Mouse (Mus musculus) intestine, embryonic 14.5 days (tissue): ENCODE measurements at regions not wholly inside any gene's neighbourhood (a gene's known extent, or its start where the extent isn't known, plus 50 kb on each side); places are given as distances from the start of the nearest gene placed in this dataset.

ENCODE experiments used
- ATAC-seq: fragments of 200-750 bp; cut with Nextera tagmentation; replicated peaks from 2 replicates; pipeline ENCODE4 v1.8.0; 2017; ENCODE audit warnings: low read depth, moderate number of reproducible peaks, moderate TSS enrichment, moderate library complexity; ENCODE audit not compliant: low FRiP score, low TSS enrichment
- DNase-seq: peaks from one replicate; pipeline ENCODE4 v3.0.0-alpha.2; 2018; ENCODE audit warnings: low spot score
- H3K27ac ChIP-seq: fragments of 300-500 bp; sonication (generic); 2 replicates; pipeline ENCODE4 v1.5.1; 2014; ENCODE audit warnings: low read depth, mild to moderate bottlenecking, control low read depth
- H3K27me3 ChIP-seq: fragments of 300-500 bp; sonication (generic); replicated peaks from 2 replicates; pipeline ENCODE4 v1.6.1; 2014; ENCODE audit warnings: low read length, control low read depth; ENCODE audit not compliant: control insufficient read depth, insufficient read depth
- H3K36me3 ChIP-seq: fragments of 300-500 bp; sonication (generic); 2 replicates; pipeline ENCODE4 v1.6.1; 2014; ENCODE audit warnings: low read length, control low read depth; ENCODE audit not compliant: control insufficient read depth, insufficient read depth
- H3K4me1 ChIP-seq: fragments of 300-500 bp; sonication (generic); replicated peaks from 2 replicates; pipeline ENCODE4 v1.6.1; 2014; ENCODE audit warnings: low read length, control low read depth, mixed read lengths; ENCODE audit not compliant: control insufficient read depth, insufficient read depth
- H3K4me2 ChIP-seq: fragments of 300-500 bp; sonication (generic); 2 replicates; pipeline ENCODE4 v1.6.1; 2014; ENCODE audit warnings: low read length
- H3K4me3 ChIP-seq: fragments of 300-500 bp; sonication (generic); 2 replicates; pipeline ENCODE4 v1.5.1; 2014; ENCODE audit warnings: low read depth, low read length, control low read depth, mixed read lengths
- H3K9ac ChIP-seq: fragments of 300-500 bp; sonication (generic); 2 replicates; pipeline ENCODE4 v1.6.1; 2014; ENCODE audit warnings: mild to moderate bottlenecking, low read length
- H3K9me3 ChIP-seq: fragments of 300-500 bp; sonication (generic); 2 replicates; pipeline ENCODE4 v1.6.1; 2016; ENCODE audit warnings: low read length, control low read depth; ENCODE audit not compliant: control insufficient read depth
- WGBS: fragments of 180-500 bp; shearing (Covaris S2); extraction: QIAGEN DNeasy Blood & Tissue Kit; methylation state at CpG from one replicate; pipeline ENCODE4 v1.1.7; 2014; 5-methylcytosine and 5-hydroxymethylcytosine counted together

GRCm38 (mm10) chrX:93888480-93888879, 56.5 kb upstream of the Pdk3 start:
- DNase-seq (no peak), ATAC-seq (no peak)
- no peak overlapping the region for H3K4me3 ChIP-seq
- H3K9me3 ChIP-seq = no peaks in the 10 kb centered on the region
- H3K4me2 ChIP-seq = no peak overlapping the region
- H3K36me3 ChIP-seq = no peaks in the 10 kb centered on the region
- no peak overlapping the region for H3K9ac ChIP-seq
- no peak overlapping the region for H3K27ac ChIP-seq
- no peaks in the 10 kb centered on the region for H3K4me1 ChIP-seq
- WGBS = 84% methylated on average over 4 of the region's 4 CpGs
- H3K27me3 ChIP-seq = 0 out of 2 replicates have a peak, but pooled peaks cover 5% of the 10 kb centered on the region

- peak overlapping the region; percentile 27; the same call in 1 of the 2 replicates for H3K4me3 ChIP-seq
- no peaks in the 10 kb centered on the region for H3K36me3 ChIP-seq
- no peak overlapping the region for H3K9ac ChIP-seq
- ATAC-seq (no peak), DNase-seq (no peak)
- no peaks in the 10 kb centered on the region for H3K4me1 ChIP-seq
- H3K27me3 ChIP-seq = 0 out of 2 replicates have a peak, but pooled peaks cover 5% of the 10 kb centered on the region
- H3K9me3 ChIP-seq = no peaks in the 10 kb centered on the region
- no peak overlapping the region for H3K27ac ChIP-seq
- H3K4me2 ChIP-seq = peak overlapping the region; percentile 48; the same call in 1 of the 2 replicates
- 76% methylated on average over 8 of the region's 8 CpGs for WGBS
These were observed 57.0 kb upstream of the Pdk3 start for GRCm38 (mm10) chrX:93888966-93889365.

- H3K9me3 ChIP-seq = no peaks in the 10 kb centered on the region
- peak overlapping the region; percentile 48 for H3K4me2 ChIP-seq
- no peaks in the 10 kb centered on the region for H3K36me3 ChIP-seq
- DNase-seq (peak; percentile 94), ATAC-seq (0 out of 2 replicates have a peak, but pooled peaks have one; percentile 60)
- H3K4me1 ChIP-seq = no peaks in the 10 kb centered on the region
- WGBS = 24% methylated on average over 13 of the region's 13 CpGs
- no peak overlapping the region for H3K27ac ChIP-seq
- 0 out of 2 replicates have a peak, but pooled peaks cover 5% of the 10 kb centered on the region for H3K27me3 ChIP-seq
- H3K9ac ChIP-seq = peak overlapping the region; percentile 36; the same call in 1 of the 2 replicates
- H3K4me3 ChIP-seq = peak overlapping the region; percentile 27
These were observed 57.5 kb upstream of the Pdk3 start for GRCm38 (mm10) chrX:93889394-93890042.

- H3K27ac ChIP-seq = no peak overlapping the region
- DNase-seq (no peak), ATAC-seq (no peak)
- H3K9ac ChIP-seq = no peak overlapping the region
- no peaks in the 10 kb centered on the region for H3K36me3 ChIP-seq
- H3K4me3 ChIP-seq = no peak overlapping the region
- no peaks in the 10 kb centered on the region for H3K9me3 ChIP-seq
- no peak overlapping the region for H3K4me2 ChIP-seq
- WGBS = 55% methylated on average over 5 of the region's 5 CpGs
- no peaks in the 10 kb centered on the region for H3K4me1 ChIP-seq
- H3K27me3 ChIP-seq = no peaks in the 10 kb centered on the region
These were observed 65.1 kb upstream of the Pdk3 start for GRCm38 (mm10) chrX:93896838-93897820.

- H3K36me3 ChIP-seq = no peaks in the 10 kb centered on the region
- no peaks in the 10 kb centered on the region for H3K4me1 ChIP-seq
- no peak overlapping the region for H3K4me3 ChIP-seq
These were observed 65.2 kb upstream of the AU015836 start for GRCm38 (mm10) chrX:93903209-93903608.

GRCm38 (mm10) chrX:93905531-93905930, 62.9 kb upstream of the AU015836 start:
- DNase-seq (no peak), ATAC-seq (no peak)
- Histone ChIP-seq H3K36me3 (no peaks in the 10 kb centered on the region), H3K9ac (no peak overlapping the region), H3K4me3 (no peak overlapping the region), H3K9me3 (no peaks in the 10 kb centered on the region), H3K4me2 (no peak overlapping the region), H3K4me1 (no peaks in the 10 kb centered on the region), H3K27me3 (0 out of 2 replicates have a peak, but pooled peaks cover 8% of the 10 kb centered on the region), H3K27ac (no peak overlapping the region)
- 86% methylated on average over 5 of the region's 5 CpGs for WGBS

More at GRCm38 (mm10) chrX:93903209-93903608, 65.2 kb upstream of the AU015836 start:
- DNase-seq = no peak
- Histone ChIP-seq H3K27ac (no peak overlapping the region), H3K9ac (no peak overlapping the region), H3K4me2 (no peak overlapping the region), H3K27me3 (0 out of 2 replicates have a peak, but pooled peaks cover 2% of the 10 kb centered on the region), H3K9me3 (no peaks in the 10 kb centered on the region)
- ATAC-seq = no peak

- DNase-seq (peak; percentile 66), ATAC-seq (peak; percentile 85)
- Histone ChIP-seq H3K4me2 (peak overlapping the region; percentile 42), H3K4me3 (peak overlapping the region; percentile 11; the same call in 1 of the 2 replicates), H3K27ac (no peak overlapping the region), H3K4me1 (no peaks in the 10 kb centered on the region), H3K27me3 (peaks cover 6% of the 10 kb centered on the region; the same call in 1 of the 2 replicates), H3K36me3 (no peaks in the 10 kb centered on the region), H3K9ac (0 out of 2 replicates have a peak overlapping the region, but pooled peaks have one; percentile 7), H3K9me3 (no peaks in the 10 kb centered on the region)
- WGBS = 29% methylated on average over 21 of the region's 21 CpGs
These were observed 57.2 kb upstream of the AU015836 start for GRCm38 (mm10) chrX:93911087-93911840.

- H3K27me3 ChIP-seq = no peaks in the 10 kb centered on the region; the same call in 1 of the 2 replicates
- ATAC-seq (0 out of 2 replicates have a peak, but pooled peaks have one; percentile 60), DNase-seq (no peak)
- no peak overlapping the region for H3K9ac ChIP-seq
- no peaks in the 10 kb centered on the region for H3K36me3 ChIP-seq
- no peaks in the 10 kb centered on the region for H3K4me1 ChIP-seq
- no peaks in the 10 kb centered on the region for H3K9me3 ChIP-seq
- no peak overlapping the region for H3K4me2 ChIP-seq
- no peak overlapping the region for H3K27ac ChIP-seq
- no peak overlapping the region for H3K4me3 ChIP-seq
These were observed 52.9 kb upstream of the AU015836 start for GRCm38 (mm10) chrX:93915548-93915947.
